Mouse (Mus musculus) CH12.LX (cell line): Measurements from ENCODE around the gene H2afj. TPM values are rescaled to one million over a fixed set of nuclear protein-coding genes. Genes with fewer than 3 reads are reported as not detected.

Source experiments
- DNase-seq: peaks from one replicate; pipeline ENCODE4 v3.0.0-alpha.2; 2013; ENCODE audit errors: extremely low read depth
- H3K27ac ChIP-seq: 2 replicates; pipeline ENCODE4 v1.5.1; 2012; ENCODE audit warnings: low read depth, mild to moderate bottlenecking, control low read depth, moderate library complexity; ENCODE audit not compliant: insufficient read depth
- H3K27me3 ChIP-seq: replicated peaks from 2 replicates; pipeline ENCODE3; 2012; ENCODE audit warnings: inconsistent platforms
- H3K36me3 ChIP-seq, 2 experiments: replicated peaks in 1 of 2; 2 replicates each; pipeline versions ENCODE3 to v1.6.1; 2012; ENCODE audit warnings: inconsistent platforms in 1 of 2, low read length in 1 of 2, mild to moderate bottlenecking in 1 of 2, mixed read lengths in 1 of 2, moderate library complexity in 1 of 2; ENCODE audit not compliant: control insufficient read depth in 1 of 2, insufficient read depth in 1 of 2
- H3K4me1 ChIP-seq, 2 experiments: 2 replicates each; pipeline ENCODE4 v1.6.1; 2012; ENCODE audit warnings: inconsistent platforms in 1 of 2, moderate library complexity in 1 of 2; ENCODE audit not compliant: insufficient read depth in 2 of 2, control insufficient read depth in 1 of 2
- H3K4me2 ChIP-seq: 2 replicates; pipeline ENCODE4 v1.6.1; 2012; ENCODE audit warnings: low read depth, mild to moderate bottlenecking, control low read depth; ENCODE audit not compliant: poor library complexity, insufficient read depth, severe bottlenecking
- H3K4me3 ChIP-seq, 3 experiments: fragments of 150-350 bp in 1 of 3; sonication (generic) in 1 of 3; replicated peaks in 1 of 3; 2 replicates each; pipeline versions ENCODE3 to v1.5.1; 2011 to 2012; ENCODE audit warnings: low read depth in 2 of 3, low read length in 2 of 3, mild to moderate bottlenecking in 2 of 3, moderate library complexity in 2 of 3, control low read depth in 1 of 3, improper control_type of control experiment in 1 of 3, inconsistent platforms in 1 of 3, mixed read lengths in 1 of 3; ENCODE audit not compliant: poor library complexity in 1 of 3
- H3K79me2 ChIP-seq: replicated peaks from 2 replicates; pipeline ENCODE4 v1.6.1; 2012; ENCODE audit warnings: mild to moderate bottlenecking, moderate library complexity; ENCODE audit not compliant: control insufficient read depth, poor library complexity, insufficient read depth, severe bottlenecking; ENCODE audit errors: extremely low read depth
- H3K9ac ChIP-seq: 2 replicates; pipeline ENCODE4 v1.6.1; 2012; ENCODE audit warnings: low read depth, mild to moderate bottlenecking, control low read depth, moderate library complexity; ENCODE audit not compliant: insufficient read depth
- H3K9me3 ChIP-seq: replicated peaks from 2 replicates; pipeline ENCODE3; 2012; ENCODE audit warnings: low read length, inconsistent platforms, mixed read lengths
- CHD1 ChIP-seq: IDR thresholded peaks from 2 replicates; pipeline ENCODE4 v1.6.1; 2012; ENCODE audit warnings: low read depth, low read length, improper control_type of control experiment, inconsistent platforms
- ELF1 ChIP-seq: IDR thresholded peaks from 2 replicates; pipeline ENCODE4 v1.6.1; 2014; ENCODE audit warnings: low read depth, mild to moderate bottlenecking, inconsistent platforms, low read length, improper control_type of control experiment
- EP300 ChIP-seq: IDR thresholded peaks from 2 replicates; pipeline ENCODE4 v1.6.1; 2011; ENCODE audit warnings: low read length, improper control_type of control experiment
- ETS1 ChIP-seq: conservative IDR thresholded peaks from 2 replicates; pipeline ENCODE4 v1.6.1; 2012; ENCODE audit warnings: low read depth, mild to moderate bottlenecking, inconsistent platforms, low read length, improper control_type of control experiment, moderate library complexity
- HCFC1 ChIP-seq: IDR thresholded peaks from 2 replicates; pipeline ENCODE4 v1.6.1; 2012; ENCODE audit warnings: low read depth, mild to moderate bottlenecking, inconsistent platforms, low read length, improper control_type of control experiment
- IRF4 ChIP-seq: IDR thresholded peaks from 2 replicates; pipeline ENCODE4 v1.6.1; 2014; ENCODE audit warnings: low read depth, mild to moderate bottlenecking, inconsistent platforms, low read length, improper control_type of control experiment
- JUN ChIP-seq: IDR thresholded peaks from 2 replicates; pipeline ENCODE4 v1.6.1; 2011; ENCODE audit warnings: low read depth, mild to moderate bottlenecking, low read length, improper control_type of control experiment, moderate library complexity; ENCODE audit not compliant: insufficient read depth
- JUND ChIP-seq: conservative IDR thresholded peaks from 2 replicates; pipeline ENCODE4 v1.6.1; 2011; ENCODE audit warnings: low read depth, low read length, improper control_type of control experiment
- MAFK ChIP-seq: IDR thresholded peaks from 2 replicates; pipeline ENCODE4 v1.6.1; 2011; ENCODE audit warnings: low read length, improper control_type of control experiment; ENCODE audit not compliant: insufficient replicate concordance
- MAX ChIP-seq: IDR thresholded peaks from 2 replicates; pipeline ENCODE4 v1.6.1; 2011; ENCODE audit warnings: low read length, improper control_type of control experiment
- MAZ ChIP-seq: IDR thresholded peaks from 2 replicates; pipeline ENCODE4 v1.6.1; 2012; ENCODE audit warnings: low read depth, mild to moderate bottlenecking, inconsistent platforms, low read length, improper control_type of control experiment, moderate library complexity
- MEF2A ChIP-seq: IDR thresholded peaks from 2 replicates; pipeline ENCODE4 v1.6.1; 2014; ENCODE audit warnings: low read depth, mild to moderate bottlenecking, inconsistent platforms, low read length, improper control_type of control experiment, borderline replicate concordance
- MXI1 ChIP-seq: IDR thresholded peaks from 2 replicates; pipeline ENCODE4 v1.6.1; 2011; ENCODE audit warnings: mild to moderate bottlenecking, low read depth, low read length, improper control_type of control experiment
- MYC ChIP-seq: IDR thresholded peaks from 2 replicates; pipeline ENCODE4 v1.6.1; 2011; ENCODE audit warnings: low read depth, mild to moderate bottlenecking, improper control_type of control experiment, low read length
- POLR2A ChIP-seq: IDR thresholded peaks from 2 replicates; pipeline ENCODE4 v1.6.1; 2011; ENCODE audit warnings: low read depth, mild to moderate bottlenecking, improper control_type of control experiment, low read length
- RAD21 ChIP-seq: IDR thresholded peaks from 2 replicates; pipeline ENCODE4 v1.6.1; 2011; ENCODE audit warnings: low read depth, mild to moderate bottlenecking, low read length, improper control_type of control experiment, moderate library complexity
- SIN3A ChIP-seq: IDR thresholded peaks from 2 replicates; pipeline ENCODE4 v1.6.1; 2012; ENCODE audit warnings: low read length, improper control_type of control experiment, inconsistent platforms
- TBP ChIP-seq: conservative IDR thresholded peaks from 2 replicates; pipeline ENCODE4 v1.6.1; 2011; ENCODE audit warnings: low read depth, low read length, improper control_type of control experiment
- TCF12 ChIP-seq: IDR thresholded peaks from 2 replicates; pipeline ENCODE4 v1.6.1; 2014; ENCODE audit warnings: low read depth, mild to moderate bottlenecking, inconsistent platforms, low read length, improper control_type of control experiment
- ZKSCAN1 ChIP-seq: IDR thresholded peaks from 2 replicates; pipeline ENCODE4 v1.6.1; 2012; ENCODE audit warnings: low read depth, inconsistent platforms, low read length, improper control_type of control experiment, borderline replicate concordance
- ZMIZ1 ChIP-seq: IDR thresholded peaks from 2 replicates; pipeline ENCODE4 v1.6.1; 2012; ENCODE audit warnings: low read depth, mild to moderate bottlenecking, inconsistent platforms, low read length, improper control_type of control experiment
- ZNF384 ChIP-seq: IDR thresholded peaks from 2 replicates; pipeline ENCODE4 v1.6.1; 2012; ENCODE audit warnings: low read depth, low read length, improper control_type of control experiment, inconsistent platforms
- dilution Hi-C: fragments of 300-500 bp; cut with MboI; formaldehyde crosslinking; loops from 2 replicates; pipeline ENCODE4 v1.14.3; 2020; ENCODE audit warnings: low sequenced_read_pairs; ENCODE audit not compliant: extremely low pct_unique_long_range_greater_than_20kb, extremely low pct_ligation_motif_present
- in situ Hi-C: fragments of 300-500 bp; cut with MboI; formaldehyde crosslinking; loops from 3 replicates; pipeline ENCODE4 v1.14.3; 2019; ENCODE audit warnings: low sequenced_read_pairs, low pct_ligation_motif_present, low pct_unique_long_range_greater_than_20kb, mixed read lengths
- polyA plus RNA-seq: library from polyadenylated mRNA; unstranded; fragments of >175 nt; gene quantifications from 2 replicates; pipeline ENCODE4 v1.2.1, GENCODE M21; 2012; ENCODE audit warnings: low read depth; ENCODE audit not compliant: insufficient read length
- total RNA-seq, 2 experiments: library from RNA; depleted of rRNA; stranded (reverse); fragments of 300-350 nt in 1 of 2; fragments of >200 nt in 1 of 2; gene quantifications; 2 replicates each; pipeline ENCODE4 v1.2.3; 2012 to 2014

Gene H2afj
- total and polyA plus RNA-seq, 3 experiments: 124 to 217 (median 158) TPM

DNA sequence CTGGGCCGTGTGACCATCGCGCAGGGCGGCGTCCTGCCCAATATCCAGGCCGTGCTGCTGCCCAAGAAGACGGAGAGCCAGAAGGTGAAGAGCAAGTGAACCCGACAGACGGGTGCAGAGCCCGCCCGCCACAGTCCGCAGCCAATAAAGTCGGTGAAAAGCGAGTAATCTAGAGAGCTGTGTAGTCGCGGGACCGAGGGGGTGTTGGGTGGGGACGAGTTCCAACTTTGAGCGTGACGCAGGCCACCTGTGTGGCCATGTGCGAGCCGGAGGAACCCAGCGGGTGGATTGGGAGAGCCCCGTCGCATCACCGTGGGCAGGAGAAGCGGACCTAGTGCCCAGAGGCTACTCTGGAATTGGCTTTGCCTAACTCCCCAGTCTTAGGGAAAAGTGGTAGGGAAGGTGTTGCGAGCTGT, 595 bp downstream of the H2afj start:
- dilution Hi-C loops: no loop called here
- no peaks in the 10 kb centered on the region for H3K27me3 ChIP-seq
- in situ Hi-C loops: no loop called here
- DNase-seq: no peak
- TF ChIP-seq EP300: no peak
- TF ChIP-seq ZKSCAN1: no peak
- TF ChIP-seq MAX: peak; percentile 63
- TF ChIP-seq MYC: 0 out of 2 replicates have a peak, but pooled peaks have one; percentile 32
- peak; percentile 24 for TF ChIP-seq MXI1
- TF ChIP-seq ETS1: no peak
- TF ChIP-seq MEF2A: no peak
- TF ChIP-seq TCF12: 0 out of 2 replicates have a peak, but pooled peaks have one; percentile 6
- no peak for TF ChIP-seq MAZ
- H3K9me3 ChIP-seq: no peaks in the 10 kb centered on the region
- H3K9ac ChIP-seq: peak overlapping the region; percentile 67
- H3K27ac ChIP-seq: peak overlapping the region; percentile 58
- H3K36me3 ChIP-seq: peaks cover 14 to 30% of the 10 kb centered on the region in 2 experiments
- peaks cover 6 to 50% of the 10 kb centered on the region in 2 experiments for H3K4me1 ChIP-seq
- peak overlapping the region; percentile 94; the same call in 1 of the 2 replicates for H3K4me2 ChIP-seq
- peak overlapping the region; percentile 86 to 92 (median 90) for H3K4me3 ChIP-seq
- H3K79me2 ChIP-seq: peaks cover 30% of the 10 kb centered on the region

DNA sequence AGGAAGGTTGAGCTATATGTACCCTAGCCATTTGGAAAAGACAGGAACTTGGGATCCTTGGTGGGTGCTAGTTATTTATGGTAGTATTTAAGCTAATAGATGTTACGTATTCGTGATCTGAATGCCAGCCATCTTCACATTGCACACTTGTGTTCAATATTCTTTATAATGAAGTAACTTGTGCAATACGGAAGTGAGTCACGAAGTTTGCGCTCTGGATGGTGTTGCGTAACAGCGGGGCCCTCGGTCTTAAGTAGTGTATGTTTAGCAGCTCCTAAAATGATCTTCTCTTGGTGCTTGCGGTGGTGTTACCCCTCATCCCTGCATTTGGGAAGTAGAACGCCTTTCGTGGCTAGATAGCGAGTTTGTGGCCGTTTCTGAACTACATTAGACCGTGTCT, 1.0 kb downstream of the H2afj start:
- peaks cover 6 to 50% of the 10 kb centered on the region in 2 experiments for H3K4me1 ChIP-seq

More for the DNA sequence above, 1.0 kb downstream of the H2afj start:
- Histone ChIP-seq H3K27me3 (no peaks in the 10 kb centered on the region), H3K9me3 (no peaks in the 10 kb centered on the region), H3K9ac (peak overlapping the region; percentile 67), H3K4me2 (peak overlapping the region; percentile 94), H3K4me3 (peak overlapping the region; percentile 86 to 92 (median 90)), H3K27ac (peak overlapping the region; percentile 58; the same call in 1 of the 2 replicates), H3K79me2 (peaks cover 30% of the 10 kb centered on the region), H3K36me3 (peaks cover 18 to 35% of the 10 kb centered on the region in 2 experiments)
- peak; percentile 61 for DNase-seq
- in situ Hi-C loops: no loop called here
- dilution Hi-C loops: no loop called here
- TF ChIP-seq ETS1 (no peak), MYC (peak; percentile 26; the same call in 1 of the 2 replicates), IRF4 (peak; percentile 28; the same call in 1 of the 2 replicates), POLR2A (peak; percentile 37; the same call in 1 of the 2 replicates), ZMIZ1 (no peak; the same call in 1 of the 2 replicates), MAFK (no peak), RAD21 (no peak), ZNF384 (0 out of 2 replicates have a peak, but pooled peaks have one; percentile 7), CHD1 (no peak; the same call in 1 of the 2 replicates), MEF2A (no peak), JUND (no peak), TBP (0 out of 2 replicates have a peak, but pooled peaks have one; percentile 26), TCF12 (no peak), ZKSCAN1 (no peak), HCFC1 (peak; percentile 11; the same call in 1 of the 2 replicates), MAZ (no peak), SIN3A (peak; percentile 69), ELF1 (peak; percentile 73), MXI1 (no peak), JUN (no peak)
